Mouse (Mus musculus): Measurements from ENCODE around the gene Hnrnpd.
A peak's percentile ranks its signal among the peaks of the same experiment; 100 is the strongest.

Hnrnpd gene

DNA sequence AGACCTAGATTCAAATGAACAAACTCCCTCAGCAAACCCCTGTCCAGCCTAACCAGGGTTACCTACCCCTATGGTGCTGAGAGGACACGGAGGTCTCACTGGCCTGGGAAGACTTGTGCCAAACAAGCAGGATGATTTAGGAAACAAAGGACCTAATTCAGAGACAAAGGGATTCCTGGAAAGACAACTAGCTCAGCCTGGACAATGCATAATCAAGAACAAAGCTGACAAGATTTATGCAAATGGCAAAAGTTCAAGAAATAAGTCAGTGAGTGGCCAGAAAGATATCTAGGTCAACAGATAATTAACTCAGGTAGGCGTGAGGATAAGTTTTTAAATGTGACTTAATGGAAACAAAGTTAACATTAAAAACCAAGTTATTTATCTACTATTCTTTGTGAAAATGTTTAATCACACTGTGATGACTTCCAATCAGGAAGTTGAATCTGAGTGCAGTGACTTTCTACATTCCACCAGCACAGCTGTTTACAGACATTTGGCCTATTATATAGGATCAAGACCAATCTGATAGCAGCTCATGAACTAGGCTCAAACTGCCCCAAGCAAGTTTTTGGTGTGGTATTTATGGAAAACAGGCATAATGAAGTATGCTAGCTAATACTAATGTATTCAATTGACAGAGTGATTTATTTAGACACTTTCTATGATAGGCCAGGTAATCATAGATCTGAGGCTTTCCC lies 19.4 kb downstream of the Hnrnpd start:
- DNase-seq (ENCODE audit: low spot score): no peak

DNA sequence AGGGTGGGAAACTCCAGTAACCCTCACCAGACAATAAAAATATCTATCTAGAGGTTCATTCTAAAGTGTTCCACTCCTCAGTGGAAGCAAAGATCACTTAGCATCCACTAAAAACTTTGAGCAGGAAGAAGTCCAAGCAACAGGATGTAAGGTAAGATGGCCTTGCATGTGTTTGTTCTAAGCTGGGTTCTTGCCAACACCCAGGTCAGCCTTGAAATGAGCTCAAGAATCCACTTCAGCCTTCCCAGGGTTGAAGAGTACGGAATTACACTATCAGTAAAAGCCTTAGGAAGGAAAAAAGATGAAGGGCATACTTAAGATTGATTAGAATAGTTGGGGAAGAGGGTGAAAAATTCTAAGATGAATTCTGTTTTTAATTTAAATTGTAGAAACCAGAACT lies 20.1 kb downstream of the Hnrnpd start:
- no peak for DNase-seq (ENCODE audit: low spot score)

DNA sequence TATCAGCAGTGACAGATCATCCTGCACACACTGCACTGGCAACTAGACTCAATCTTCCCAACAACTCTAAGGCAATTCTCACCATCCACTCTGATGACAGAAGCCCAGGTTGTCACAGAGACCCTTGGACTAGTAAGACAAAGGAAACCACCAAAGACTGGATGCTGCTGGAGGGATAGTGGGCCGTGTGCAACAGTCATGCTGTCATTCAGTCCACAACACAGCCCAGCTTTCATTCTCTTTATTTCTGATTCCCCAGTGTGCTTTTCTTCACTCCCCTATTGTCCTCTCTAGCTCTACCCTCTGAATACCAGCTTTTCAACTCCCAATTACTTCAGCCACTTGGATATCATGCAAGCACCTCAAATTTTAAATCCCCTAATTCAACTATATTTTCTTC lies 24.9 kb downstream of the Hnrnpd start:
- DNase-seq (ENCODE audit: low spot score): peak; percentile 66

DNA sequence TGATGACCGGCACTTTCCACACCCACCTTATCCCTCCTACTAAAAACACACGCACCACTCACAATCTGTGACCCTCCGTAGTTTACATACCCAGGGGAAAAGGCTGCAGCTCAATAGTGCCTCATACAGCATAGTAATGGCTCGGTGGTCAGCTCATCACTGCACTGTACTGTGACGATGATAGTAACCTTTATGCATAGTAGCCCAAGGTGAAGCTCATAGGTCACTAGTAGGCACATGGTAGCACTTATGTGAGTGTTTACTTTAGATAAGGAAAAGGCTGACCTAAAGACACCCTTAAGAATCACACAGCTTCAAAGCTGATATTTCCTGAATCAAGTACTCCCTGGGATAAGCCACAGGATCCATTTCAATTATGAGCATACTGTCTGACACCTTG lies 26.2 kb downstream of the Hnrnpd start:
- DNase-seq (ENCODE audit: low spot score): no peak

DNA sequence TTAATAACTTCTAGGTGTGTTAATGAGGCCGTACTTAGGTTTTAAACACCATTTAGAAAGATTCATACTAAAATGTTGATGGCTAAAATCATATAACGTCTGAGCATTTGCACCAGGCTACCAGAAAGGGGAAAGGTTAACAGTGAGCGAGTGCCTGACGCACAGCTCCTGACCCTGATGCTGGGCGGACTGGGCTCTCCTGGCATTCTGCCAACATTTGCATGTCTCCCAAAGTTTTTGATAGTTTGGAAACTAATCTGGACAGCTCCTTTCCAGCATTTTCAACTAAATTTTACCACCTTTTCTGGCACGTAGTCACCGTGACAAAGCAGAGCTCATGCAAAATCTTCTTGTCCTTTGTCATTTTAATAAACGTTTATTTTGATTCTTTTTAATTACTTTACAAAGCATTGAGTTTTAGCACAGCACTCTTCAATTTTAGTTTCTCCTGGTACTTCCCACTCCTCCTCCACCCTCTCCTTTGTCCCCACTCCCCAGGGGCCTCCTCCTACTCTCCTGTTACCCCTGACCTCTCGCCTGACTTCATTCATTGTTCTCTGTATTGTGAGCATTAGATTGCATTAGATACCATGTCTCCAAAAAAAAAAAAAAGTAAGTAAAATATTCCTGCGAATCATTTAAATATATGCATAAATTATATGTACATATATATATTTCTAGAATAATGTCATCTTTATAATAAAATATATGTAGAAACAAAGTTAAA lies 36.8 kb downstream of the Hnrnpd start:
- DNase-seq (ENCODE audit: low spot score): no peak

DNA sequence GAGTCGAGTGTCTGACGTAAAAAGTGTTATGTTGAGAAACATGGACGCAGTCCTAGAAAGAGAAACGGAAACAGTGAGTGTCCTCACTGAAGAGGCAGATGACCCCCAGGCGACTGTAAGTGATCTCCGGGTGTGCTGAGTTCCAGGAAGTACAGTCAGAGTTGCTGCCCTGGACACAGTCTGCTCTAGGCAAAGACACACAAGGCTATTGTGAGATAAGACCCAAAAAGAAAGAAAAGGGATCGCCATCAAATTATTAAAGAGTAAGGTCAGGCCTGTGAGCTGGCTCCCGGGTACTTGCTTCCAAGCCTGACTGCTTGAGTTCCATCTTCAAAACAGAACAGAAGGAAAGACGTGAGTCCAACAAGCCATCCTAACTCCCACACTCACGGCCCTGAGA lies 37.5 kb downstream of the Hnrnpd start:
- DNase-seq (ENCODE audit: low spot score): no peak

DNA sequence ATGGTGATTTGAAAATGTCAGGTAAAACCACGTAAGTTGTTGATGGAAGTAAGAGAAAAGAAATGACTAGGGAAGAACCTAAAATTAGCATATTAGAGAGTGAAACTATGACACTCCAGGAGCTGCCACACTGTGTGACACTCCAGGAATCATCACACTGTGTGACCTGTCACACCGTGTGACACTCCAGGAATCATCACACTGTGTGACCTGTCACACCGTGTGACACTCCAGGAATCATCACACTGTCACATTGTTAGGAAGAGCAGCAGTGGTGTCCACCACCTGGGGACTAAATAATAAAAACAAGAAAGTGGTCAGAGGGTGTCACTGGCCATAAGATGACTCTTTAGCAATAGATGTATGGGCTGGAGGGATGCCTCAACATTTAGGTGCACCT lies 39.3 kb downstream of the Hnrnpd start:
- no peak for DNase-seq (ENCODE audit: low spot score)

DNA sequence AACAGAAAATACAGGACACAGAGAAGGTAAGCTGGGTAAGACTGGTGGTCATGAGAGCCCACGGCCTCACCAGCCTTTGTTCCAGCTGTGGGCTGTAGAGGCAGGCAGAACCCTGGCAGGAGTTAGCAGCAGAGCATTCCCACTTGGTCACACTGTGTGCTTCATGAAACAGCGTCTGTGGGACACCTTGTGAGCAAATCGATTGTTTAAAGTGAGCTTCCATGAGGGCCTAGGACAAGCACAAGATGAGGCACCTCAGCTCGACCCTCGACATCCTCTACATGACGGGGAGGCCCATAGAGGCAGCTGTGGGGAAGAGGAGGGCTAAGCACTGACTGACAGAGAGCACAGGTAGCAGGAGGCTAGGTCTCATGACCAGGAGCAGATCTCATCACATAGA lies 46.8 kb downstream of the Hnrnpd start:
- DNase-seq (ENCODE audit: low spot score): no peak

DNA sequence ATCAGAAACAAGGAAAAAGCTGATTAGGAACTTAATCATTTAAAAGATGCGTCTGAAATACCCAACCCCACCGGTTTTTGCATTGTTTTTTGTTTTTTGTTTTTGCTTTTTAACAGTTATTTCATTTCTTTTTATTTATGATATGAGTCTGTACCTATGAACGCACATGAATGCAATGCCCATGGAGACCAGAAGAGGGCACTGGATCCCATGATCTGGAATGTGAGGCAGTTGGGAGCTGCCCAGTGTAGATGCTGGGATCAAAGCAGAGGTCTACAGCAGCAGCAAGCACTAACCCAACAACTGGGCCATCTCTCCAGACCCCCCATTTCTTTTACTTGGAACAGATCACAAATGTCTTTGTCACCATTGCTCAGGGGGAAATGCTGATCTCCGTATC lies 50.8 kb downstream of the Hnrnpd start:
- peak; percentile 77 for DNase-seq (ENCODE audit: low spot score)

DNA sequence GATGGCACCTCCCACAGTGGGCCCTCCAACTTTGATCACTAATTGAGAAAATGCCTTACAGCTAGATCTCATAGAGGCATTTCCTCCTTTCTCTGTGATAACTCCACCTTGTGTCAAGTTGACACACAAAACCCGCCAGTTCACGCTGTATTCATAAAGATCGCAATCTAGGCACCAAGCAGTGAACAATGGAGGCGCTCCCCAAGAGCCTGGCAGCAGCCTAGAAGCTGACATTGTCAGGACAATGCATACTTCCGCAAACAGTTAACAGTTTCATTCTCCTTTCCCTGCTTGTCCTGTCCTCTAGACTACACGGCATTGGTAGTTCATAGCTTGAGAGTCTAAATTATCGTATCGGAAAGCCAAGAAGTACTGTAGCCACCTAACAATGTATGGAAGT lies 56.7 kb downstream of the Hnrnpd start:
- no peak for DNase-seq (ENCODE audit: low spot score)

DNA sequence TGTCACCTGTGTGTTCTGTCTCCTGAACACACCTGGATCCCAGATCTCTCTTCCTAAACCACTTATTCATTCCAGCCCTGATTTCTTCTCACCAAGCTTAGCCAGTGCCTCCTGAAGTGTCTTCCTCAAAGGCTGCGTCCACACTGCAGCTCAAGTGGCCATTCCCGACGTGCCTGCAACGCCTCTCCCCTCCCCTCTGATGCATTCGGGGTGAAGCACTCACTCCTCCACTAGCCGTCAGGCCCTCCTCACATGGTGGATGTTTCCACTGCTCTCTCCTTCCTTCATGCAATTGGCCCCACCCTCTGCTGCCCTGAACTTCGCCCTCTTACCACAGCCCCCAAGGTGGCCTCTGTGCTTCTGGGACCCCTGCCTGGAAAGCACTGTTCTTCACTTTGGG lies 63.2 kb downstream of the Hnrnpd start:
- DNase-seq (ENCODE audit: low spot score): no peak

DNA sequence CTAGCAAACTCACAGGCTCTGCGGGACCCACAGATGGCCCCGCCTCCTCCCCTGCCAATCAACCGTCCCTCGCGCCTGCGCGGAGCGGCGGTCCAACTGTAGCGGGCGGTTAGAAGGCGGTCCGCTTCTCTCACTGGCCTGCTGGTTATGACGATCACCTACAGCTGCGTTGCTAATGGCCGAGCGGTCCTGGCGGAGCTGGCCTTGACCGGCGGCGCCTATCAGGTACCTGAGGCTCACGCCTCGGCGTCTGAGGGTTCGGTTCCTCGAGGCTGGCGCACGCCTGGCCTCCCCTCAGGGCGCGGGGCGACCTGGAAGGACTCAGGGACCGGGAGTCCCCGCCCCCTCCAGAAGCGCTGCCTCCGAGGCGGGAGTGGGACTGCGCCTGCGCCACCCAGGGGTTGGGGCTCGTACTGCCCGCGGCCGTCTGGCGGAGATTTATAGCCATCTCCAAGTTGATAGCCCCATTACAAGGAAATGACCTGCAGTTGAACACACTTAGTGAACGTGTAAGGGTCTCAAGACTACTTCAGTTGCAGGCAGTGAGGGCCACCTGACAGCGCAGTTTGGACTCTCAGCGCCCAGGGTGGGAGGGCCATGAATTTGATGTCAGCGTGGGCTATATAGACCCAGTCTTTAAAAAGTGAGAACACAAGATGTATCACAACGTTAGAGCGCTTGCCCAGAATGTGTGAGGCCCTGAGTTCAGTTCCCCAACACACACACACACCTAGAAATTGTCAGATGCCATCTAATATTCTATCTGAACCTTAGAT lies 72.4 kb downstream of the Hnrnpd start, which contains the start of gene Vamp9:
TSS of gene Vamp9 (plus strand) at position 74 of the 776 bp plus-strand sequence.
- peak; percentile 98 for DNase-seq (ENCODE audit: low spot score)
